Mouse (Mus musculus) heart, adult 2 months (tissue): Measurements from ENCODE around the gene Ctnna2.

ENCODE experiments used
- CTCF ChIP-seq: fragments of 200-600 bp; IDR thresholded peaks from 2 replicates; pipeline ENCODE4 v1.8.1; 2022; ENCODE audit warnings: antibody characterized with exemption, mild to moderate bottlenecking, moderate library complexity
- EP300 ChIP-seq: fragments of 200-500 bp; IDR thresholded peaks from 2 replicates; pipeline ENCODE4 v1.6.1; 2011; ENCODE audit warnings: low read depth, low read length, control low read depth; ENCODE audit not compliant: insufficient read depth
- POLR2A ChIP-seq: fragments of 200-500 bp; IDR thresholded peaks from 2 replicates; pipeline ENCODE4 v1.6.1; 2011; ENCODE audit warnings: mild to moderate bottlenecking, low read depth, low read length, control low read depth; ENCODE audit not compliant: insufficient read depth

GRCm38 (mm10) chr6:77324327-77324726 is 655.2 kb downstream of the Ctnna2 start:
- no peak for TF ChIP-seq CTCF
- no peak for TF ChIP-seq EP300
- no peak for TF ChIP-seq POLR2A
